Mouse (Mus musculus) CD4-positive naive resting alpha-beta T cell, adult 76 days (primary cell): ENCODE results near the gene Ms4a1. TPM values are rescaled to one million over a fixed set of nuclear protein-coding genes. Genes with fewer than 3 reads are reported as not detected.

ENCODE experiments used
- total RNA-seq: library from RNA; stranded (reverse); gene quantifications from one replicate; pipeline ENCODE4 v1.2.4, GENCODE M21; 2023

Gene Ms4a1
- total RNA-seq: 47.9 TPM

DNA sequence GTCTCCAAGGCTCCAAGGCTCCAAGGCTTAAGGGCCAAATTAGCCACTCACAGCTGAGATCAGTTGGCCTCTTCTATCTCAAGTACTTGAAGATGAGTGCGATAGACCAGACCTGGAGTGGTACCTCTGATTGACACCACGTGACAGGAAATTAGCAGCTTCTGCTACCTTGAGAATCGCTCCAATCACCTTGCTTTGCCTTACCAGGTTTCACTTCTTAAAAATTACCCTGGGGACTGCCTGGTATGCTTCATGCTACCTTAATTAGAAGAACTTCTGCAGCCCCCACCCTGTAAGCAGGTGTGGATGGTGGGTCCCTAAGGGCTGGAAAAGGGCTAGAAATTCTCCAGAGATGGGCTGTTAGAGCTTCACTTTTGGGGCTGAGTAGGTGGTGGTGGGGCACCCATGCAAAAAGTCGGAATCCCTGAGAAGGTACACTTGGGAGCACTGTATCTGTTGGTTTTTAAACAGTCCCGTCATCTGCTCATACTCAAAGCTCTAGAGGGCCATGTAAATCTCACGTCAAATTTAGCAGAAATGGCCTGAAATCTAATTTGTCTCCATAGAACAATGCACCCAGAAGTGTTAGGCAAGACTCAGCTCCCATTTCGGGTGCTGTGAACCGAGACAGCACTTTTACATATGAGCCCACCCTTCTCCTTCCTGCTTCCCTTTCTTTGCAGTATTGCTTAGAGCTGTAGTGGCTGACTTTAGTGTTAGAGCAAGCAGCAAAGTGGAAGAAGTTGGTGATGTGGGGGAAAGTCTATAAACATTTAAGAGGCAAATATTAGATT lies at the start of gene Ms4a1:
Gene Ms4a1, minus strand, starts transcription at position 190 of the 794 bp plus-strand sequence.

GRCm38 (mm10) chr19:11314354-11314753 lies 48.3 kb upstream of the Ms4a1 start, which contains the start of gene Ms4a14:
TSS of gene Ms4a14 (minus strand) at chr19:11314454.

GRCm38 (mm10) chr19:11283773-11284172 lies 17.7 kb upstream of the Ms4a1 start, which contains the start of gene Ms4a5:
TSS of gene Ms4a5 (minus strand) at chr19:11283873.

GRCm38 (mm10) chr19:11232348-11232747 lies 33.7 kb downstream of the Ms4a1 start, which contains the start of gene Ms4a12:
TSS of gene Ms4a12 (minus strand) at chr19:11232448.

Other genes starting within 250 kb of the Ms4a1 start
- not detected for gene Ms4a18, start 248.2 kb downstream of the Ms4a1 start, total RNA-seq
- 0.50 TPM for gene Ms4a8a, start 185.1 kb downstream of the Ms4a1 start, total RNA-seq
- not detected for gene 1700017D01Rik, start 135.4 kb downstream of the Ms4a1 start, total RNA-seq
- gene 1700025F22Rik, start 100.9 kb downstream of the Ms4a1 start, total RNA-seq: not detected
- not detected for gene Ms4a13, start 69.5 kb downstream of the Ms4a1 start, total RNA-seq
- gene Ms4a12, start 33.8 kb downstream of the Ms4a1 start, total RNA-seq: not detected
- gene Ms4a5, start 17.6 kb upstream of the Ms4a1 start, total RNA-seq: not detected
- gene Ms4a14, start 48.2 kb upstream of the Ms4a1 start, total RNA-seq: 0.15 TPM
- not detected for gene Ms4a7, start 69.9 kb upstream of the Ms4a1 start, total RNA-seq
- gene Ms4a4a, start 109.3 kb upstream of the Ms4a1 start, total RNA-seq: 0.97 TPM
- gene Ms4a4c, start 138.5 kb upstream of the Ms4a1 start, total RNA-seq: 20.8 TPM
- gene Ms4a4b, start 177.3 kb upstream of the Ms4a1 start, total RNA-seq: 734 TPM
- gene Ms4a6c, start 203.1 kb upstream of the Ms4a1 start, total RNA-seq: 37.5 TPM
- 436 TPM for gene Gm8369, start 219.7 kb upstream of the Ms4a1 start, total RNA-seq